Mouse (Mus musculus): Measurements from ENCODE around the gene Itgb5. TPM values are rescaled to one million over a fixed set of nuclear protein-coding genes. Genes with fewer than 3 reads are reported as not detected.

The Itgb5 gene
- polyA plus RNA-seq, 1 experiment from 2014 or later = 64.1 TPM

DNA sequence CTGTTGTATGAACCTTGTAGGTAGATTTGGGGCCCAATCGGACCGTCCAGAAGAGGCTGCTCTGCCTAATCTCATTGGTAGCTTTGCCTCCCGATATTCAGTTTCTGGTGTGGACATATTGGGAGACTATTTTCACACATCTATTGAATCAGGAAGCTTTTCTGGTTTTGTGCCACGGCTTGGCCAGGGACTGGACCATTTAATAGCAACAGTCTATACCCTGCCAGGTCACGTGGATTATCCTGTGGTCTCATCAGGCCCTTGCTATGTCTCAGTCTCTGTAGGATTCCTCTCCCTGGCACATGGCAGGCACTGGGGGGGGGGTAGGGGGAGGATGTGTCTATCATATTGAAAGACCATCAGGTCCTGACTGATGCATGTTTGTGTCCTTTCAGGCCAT lies 110.6 kb downstream of the Itgb5 start:
- Histone ChIP-seq H3K36me3 (replicated peaks) (peaks cover 30% of the 10 kb centered on the region), H3K27me3 (replicated peaks; ENCODE audit: low read depth, poor library complexity, severe bottlenecking) (no peaks in the 10 kb centered on the region), H3K9me3 (no peaks in the 10 kb centered on the region), H3K4me1 (peaks cover 83% of the 10 kb centered on the region), H3K4me3 (no peak overlapping the region), H3K27ac (replicated peaks) (peak overlapping the region; percentile 48)
- WGBS = 78% methylated on average over 5 of the region's 5 CpGs
- no peak for DNase-seq (ENCODE audit: low spot score)

DNA sequence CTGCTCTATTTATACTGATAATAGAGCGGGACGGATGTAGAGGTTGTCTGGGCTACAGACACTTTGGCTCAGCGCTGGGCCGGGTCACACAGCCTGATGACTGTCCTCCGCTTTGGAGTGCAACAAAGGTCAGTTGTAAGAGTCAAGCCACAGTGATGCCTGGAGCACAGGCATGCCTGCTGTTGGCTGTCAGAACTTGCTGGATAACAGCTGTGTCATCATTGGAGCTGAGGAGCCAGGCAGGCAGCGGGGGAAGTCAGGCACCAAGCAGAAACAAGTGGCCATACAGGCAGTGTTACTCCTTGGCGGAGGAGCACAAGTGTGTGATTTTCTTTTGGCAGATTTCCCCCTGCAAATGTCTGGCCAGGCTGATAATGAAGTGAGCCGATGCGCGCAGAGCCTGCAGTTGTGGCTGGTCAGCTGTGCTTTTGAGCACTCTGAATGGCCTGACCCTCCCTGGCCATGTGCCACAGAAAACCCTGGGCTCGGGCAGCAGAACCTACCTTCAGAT lies 111.9 kb downstream of the Itgb5 start:
- no peak overlapping the region for H3K4me3 ChIP-seq
- H3K27me3 ChIP-seq (replicated peaks; ENCODE audit: low read depth, poor library complexity, severe bottlenecking) = no peaks in the 10 kb centered on the region
- H3K27ac ChIP-seq (replicated peaks) = peak overlapping the region; percentile 84
- peak; percentile 53 for DNase-seq (ENCODE audit: low spot score)
- 37% methylated on average over 11 of the region's 11 CpGs for WGBS
- H3K4me1 ChIP-seq = peaks cover 95% of the 10 kb centered on the region
- H3K9me3 ChIP-seq = no peaks in the 10 kb centered on the region
- peaks cover 31% of the 10 kb centered on the region for H3K36me3 ChIP-seq (replicated peaks)

DNA sequence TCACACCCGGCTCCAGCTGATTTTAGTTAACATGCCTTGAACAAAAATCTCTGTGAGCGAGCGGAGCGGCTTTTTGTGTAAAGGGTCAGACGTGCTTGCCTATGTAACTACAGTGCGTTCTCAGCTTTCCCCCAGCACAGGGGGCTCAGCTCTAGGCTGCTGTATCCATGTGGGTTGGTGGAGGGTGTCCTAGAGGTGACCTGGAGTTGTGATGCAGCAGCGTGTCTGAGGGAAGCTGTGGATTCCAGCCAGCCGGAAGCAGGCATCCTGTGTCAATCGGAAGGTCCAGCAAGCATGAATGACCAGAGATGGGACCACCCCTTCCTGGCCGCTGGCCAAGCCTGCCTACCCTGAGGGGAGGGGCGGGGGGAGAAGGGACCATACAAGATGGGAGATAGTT lies 112.9 kb downstream of the Itgb5 start:
- Histone ChIP-seq H3K27ac (replicated peaks) (peak overlapping the region; percentile 84), H3K4me1 (peaks cover 100% of the 10 kb centered on the region)

DNA sequence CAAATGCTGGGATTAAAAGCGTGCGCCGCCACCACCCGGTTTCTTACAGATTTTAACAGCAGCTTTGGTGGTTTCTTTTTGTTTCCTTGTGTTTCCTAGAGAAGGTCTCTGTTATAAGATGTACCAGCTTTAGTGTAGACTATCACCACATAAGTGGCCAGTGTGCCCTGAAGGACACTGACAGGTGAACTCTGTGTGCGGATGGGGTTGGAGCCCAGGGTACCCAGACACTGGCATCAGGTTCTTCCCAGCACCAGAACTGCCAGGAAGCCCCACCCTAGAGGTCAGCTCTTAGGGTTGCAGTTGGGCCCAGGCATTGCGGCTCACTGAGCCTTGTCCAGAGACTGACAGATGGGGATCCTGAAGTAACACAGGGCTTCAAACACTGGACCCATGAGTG lies 113.9 kb downstream of the Itgb5 start:
- Histone ChIP-seq H3K9me3 (no peaks in the 10 kb centered on the region), H3K27me3 (replicated peaks; ENCODE audit: low read depth, poor library complexity, severe bottlenecking) (no peaks in the 10 kb centered on the region), H3K27ac (replicated peaks) (peak overlapping the region; percentile 31; the same call in 1 of the 2 replicates), H3K4me3 (no peak overlapping the region), H3K36me3 (replicated peaks) (peaks cover 38% of the 10 kb centered on the region), H3K4me1 (peaks cover 97% of the 10 kb centered on the region)
- WGBS = 94% methylated on average over 6 of the region's 6 CpGs
- no peak for DNase-seq (ENCODE audit: low spot score)

More for the DNA sequence above, 112.9 kb downstream of the Itgb5 start:
- DNase-seq (ENCODE audit: low spot score) = peak; percentile 70
- Histone ChIP-seq H3K36me3 (replicated peaks) (peaks cover 34% of the 10 kb centered on the region), H3K9me3 (no peaks in the 10 kb centered on the region), H3K27me3 (replicated peaks; ENCODE audit: low read depth, poor library complexity, severe bottlenecking) (no peaks in the 10 kb centered on the region), H3K4me3 (no peak overlapping the region)
- WGBS = 41% methylated on average over 11 of the region's 11 CpGs

GRCm38 (mm10) chr16:33944126-33944525 lies 114.7 kb downstream of the Itgb5 start:
- Histone ChIP-seq H3K27ac (replicated peaks) (peak overlapping the region; percentile 31; the same call in 1 of the 2 replicates), H3K4me1 (peaks cover 96% of the 10 kb centered on the region), H3K27me3 (replicated peaks; ENCODE audit: low read depth, poor library complexity, severe bottlenecking) (no peaks in the 10 kb centered on the region), H3K36me3 (replicated peaks) (peaks cover 45% of the 10 kb centered on the region), H3K4me3 (no peak overlapping the region), H3K9me3 (no peaks in the 10 kb centered on the region)
- WGBS = 79% methylated on average over 4 of the region's 4 CpGs
- no peak for DNase-seq (ENCODE audit: low spot score)

- Histone ChIP-seq H3K4me3 (no peak overlapping the region), H3K9me3 (no peaks in the 10 kb centered on the region), H3K4me1 (peaks cover 96% of the 10 kb centered on the region), H3K27ac (replicated peaks) (peak overlapping the region; percentile 83), H3K36me3 (replicated peaks) (peaks cover 52% of the 10 kb centered on the region), H3K27me3 (replicated peaks; ENCODE audit: low read depth, poor library complexity, severe bottlenecking) (no peaks in the 10 kb centered on the region)
- 32% methylated on average over 6 of the region's 6 CpGs for WGBS
- DNase-seq (ENCODE audit: low spot score) = peak; percentile 78
These were observed 115.3 kb downstream of the Itgb5 start for GRCm38 (mm10) chr16:33944772-33945171.

DNA sequence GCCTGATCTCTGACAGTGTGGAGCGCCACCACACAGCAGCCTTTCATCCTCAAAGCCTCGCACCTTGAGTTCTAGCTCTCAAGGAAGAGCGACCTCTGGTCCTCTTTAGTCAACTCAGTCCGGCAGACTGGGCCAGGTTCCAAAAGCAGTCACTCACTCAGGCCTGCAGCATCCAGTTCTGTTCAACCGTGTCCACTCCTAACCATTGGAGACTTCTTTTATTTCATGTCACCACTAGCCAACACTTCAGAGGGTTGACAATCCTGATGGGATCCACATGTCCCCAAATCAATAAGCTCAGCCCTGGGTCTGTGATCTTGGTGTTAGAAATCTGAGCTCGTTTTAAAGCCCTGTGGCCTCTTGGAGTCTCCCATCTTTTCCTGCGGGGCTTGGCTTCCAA lies 116.6 kb downstream of the Itgb5 start:
- 58% methylated on average over 7 of the region's 7 CpGs for WGBS
- Histone ChIP-seq H3K27ac (replicated peaks) (peak overlapping the region; percentile 83), H3K4me1 (peaks cover 90% of the 10 kb centered on the region), H3K4me3 (no peak overlapping the region), H3K36me3 (replicated peaks) (peaks cover 59% of the 10 kb centered on the region), H3K9me3 (no peaks in the 10 kb centered on the region), H3K27me3 (replicated peaks; ENCODE audit: low read depth, poor library complexity, severe bottlenecking) (no peaks in the 10 kb centered on the region)
- DNase-seq (ENCODE audit: low spot score) = no peak

DNA sequence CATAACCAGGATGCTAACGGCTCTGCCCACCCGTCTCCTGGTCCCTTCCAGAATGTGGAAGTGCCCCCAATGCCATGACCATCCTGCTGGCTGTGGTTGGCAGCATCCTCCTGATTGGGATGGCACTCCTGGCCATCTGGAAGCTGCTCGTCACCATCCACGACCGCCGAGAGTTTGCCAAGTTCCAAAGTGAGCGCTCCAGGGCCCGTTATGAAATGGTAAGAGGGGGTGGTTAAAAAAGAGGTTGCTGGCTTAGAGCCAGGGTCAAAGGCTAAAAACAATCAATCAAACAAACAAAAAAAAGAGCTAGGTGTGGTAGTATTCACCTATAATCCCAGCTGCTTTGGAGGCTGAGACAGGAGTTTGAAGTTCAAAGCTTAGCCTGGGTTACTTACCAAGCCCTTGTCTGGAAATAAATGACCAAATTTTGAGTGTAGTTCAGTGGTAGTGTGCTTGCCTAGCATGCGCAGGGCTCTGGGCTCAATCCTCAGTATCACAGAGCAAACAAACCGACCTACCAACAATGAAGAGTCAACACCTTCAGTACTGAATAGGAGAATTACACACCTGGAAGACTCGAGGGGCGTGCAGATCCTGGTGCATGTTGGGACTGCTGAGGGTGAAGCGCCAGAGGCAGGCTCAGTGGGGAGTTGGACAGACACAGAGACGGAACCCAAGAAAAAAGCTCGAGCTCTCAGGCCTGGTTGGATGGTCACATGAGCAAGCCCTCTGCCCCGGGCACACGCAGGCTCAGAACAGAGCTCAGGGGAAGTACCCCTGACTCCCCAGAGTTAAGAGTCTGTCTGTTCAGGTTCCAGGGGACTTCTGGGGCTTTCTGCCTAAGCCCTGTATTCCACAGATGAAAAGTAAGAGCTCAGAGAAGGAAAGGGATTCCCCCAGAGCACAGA lies 118.5 kb downstream of the Itgb5 start:
- WGBS = 87% methylated on average over 17 of the region's 17 CpGs
- Histone ChIP-seq H3K9me3 (no peaks in the 10 kb centered on the region), H3K36me3 (replicated peaks) (peaks cover 62% of the 10 kb centered on the region), H3K4me3 (no peak overlapping the region), H3K4me1 (peaks cover 71% of the 10 kb centered on the region), H3K27me3 (replicated peaks; ENCODE audit: low read depth, poor library complexity, severe bottlenecking) (no peaks in the 10 kb centered on the region), H3K27ac (replicated peaks) (peak overlapping the region; percentile 52; the same call in 1 of the 2 replicates)
- no peak for DNase-seq (ENCODE audit: low spot score)

DNA sequence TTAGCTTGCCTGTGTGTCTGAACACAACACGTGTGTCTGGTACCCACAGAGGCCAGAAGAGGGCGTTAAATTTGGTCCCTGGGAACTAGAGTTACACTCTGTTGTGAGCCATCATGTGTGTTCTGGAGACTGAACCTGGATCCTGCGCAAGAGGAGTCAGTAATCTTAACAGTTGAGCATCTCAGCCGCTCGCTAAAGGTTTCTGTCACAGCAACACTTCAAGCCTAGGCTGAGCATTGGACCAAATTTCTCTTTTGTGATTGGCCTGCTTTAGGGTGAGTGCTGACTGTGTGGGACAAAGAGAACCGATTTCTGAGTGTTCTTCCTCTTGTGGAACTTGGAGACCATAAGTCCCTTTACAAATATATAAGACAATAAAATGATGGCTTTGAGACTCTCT lies 120.9 kb downstream of the Itgb5 start:
- Histone ChIP-seq H3K4me1 (peaks cover 46% of the 10 kb centered on the region), H3K36me3 (replicated peaks) (peaks cover 84% of the 10 kb centered on the region), H3K9me3 (no peaks in the 10 kb centered on the region), H3K4me3 (no peak overlapping the region), H3K27me3 (replicated peaks; ENCODE audit: low read depth, poor library complexity, severe bottlenecking) (no peaks in the 10 kb centered on the region), H3K27ac (replicated peaks) (no peak overlapping the region)
- DNase-seq (ENCODE audit: low spot score) = no peak
- 82% methylated on average over 6 of the region's 6 CpGs for WGBS

GRCm38 (mm10) chr16:33950830-33951229 lies 121.4 kb downstream of the Itgb5 start:
- Histone ChIP-seq H3K9me3 (no peaks in the 10 kb centered on the region), H3K27me3 (replicated peaks; ENCODE audit: low read depth, poor library complexity, severe bottlenecking) (no peaks in the 10 kb centered on the region), H3K27ac (replicated peaks) (no peak overlapping the region), H3K36me3 (replicated peaks) (peaks cover 86% of the 10 kb centered on the region), H3K4me1 (peaks cover 42% of the 10 kb centered on the region), H3K4me3 (no peak overlapping the region)
- 31% methylated on average over 4 of the region's 4 CpGs for WGBS
- peak; percentile 83 for DNase-seq (ENCODE audit: low spot score)

DNA sequence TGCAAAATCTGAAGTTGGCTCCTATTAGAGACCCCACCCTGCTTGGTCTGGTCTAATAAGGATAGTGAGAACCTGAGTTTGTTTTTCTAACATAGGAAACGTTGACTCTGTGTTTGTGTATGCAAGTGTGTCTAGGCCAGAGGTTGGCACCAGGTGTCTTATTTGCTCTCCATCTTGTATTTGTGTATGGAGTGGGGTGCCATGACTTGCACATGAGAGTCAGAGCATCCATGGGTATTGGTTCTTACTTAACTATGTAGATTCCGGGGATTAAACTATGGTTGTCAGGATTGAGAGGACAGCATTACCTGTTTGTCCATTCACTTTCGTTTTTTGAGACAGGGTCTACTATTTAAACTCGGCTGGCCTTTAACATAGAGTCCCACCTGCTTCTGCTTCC lies 123.5 kb downstream of the Itgb5 start:
- Histone ChIP-seq H3K4me3 (no peak overlapping the region), H3K4me1 (peaks cover 22% of the 10 kb centered on the region), H3K9me3 (no peaks in the 10 kb centered on the region), H3K27ac (replicated peaks) (no peak overlapping the region), H3K27me3 (replicated peaks; ENCODE audit: low read depth, poor library complexity, severe bottlenecking) (no peaks in the 10 kb centered on the region), H3K36me3 (replicated peaks) (peaks cover 86% of the 10 kb centered on the region)
- DNase-seq (ENCODE audit: low spot score) = no peak
- 78% methylated on average over 4 of the region's 4 CpGs for WGBS

- Histone ChIP-seq H3K36me3 (replicated peaks) (peaks cover 86% of the 10 kb centered on the region), H3K4me3 (no peak overlapping the region), H3K27me3 (replicated peaks; ENCODE audit: low read depth, poor library complexity, severe bottlenecking) (no peaks in the 10 kb centered on the region), H3K9me3 (no peaks in the 10 kb centered on the region), H3K4me1 (peaks cover 6% of the 10 kb centered on the region), H3K27ac (replicated peaks) (no peak overlapping the region)
- 100% methylated on average over 1 of the region's 1 CpGs for WGBS
- DNase-seq (ENCODE audit: low spot score) = no peak
These were observed 125.3 kb downstream of the Itgb5 start for GRCm38 (mm10) chr16:33954793-33955192.

DNA sequence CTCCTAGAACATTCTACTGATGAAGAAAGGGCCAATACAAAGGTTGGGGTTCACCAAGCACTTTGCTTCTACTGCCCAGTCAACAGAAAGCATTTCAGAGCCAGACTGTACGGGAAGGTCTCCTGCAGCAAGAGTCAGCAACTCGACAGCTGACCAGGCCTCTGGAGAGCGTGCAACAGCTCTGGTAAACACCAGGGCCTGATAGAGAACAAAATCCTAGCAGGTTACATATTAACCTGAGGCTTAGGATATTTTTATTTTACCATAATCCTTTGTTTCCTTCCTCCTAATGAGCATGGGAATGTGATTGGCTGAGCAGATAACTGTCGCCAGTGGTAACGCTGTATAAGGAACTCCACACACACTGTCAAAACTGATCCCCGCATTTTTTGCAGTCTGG lies 134.0 kb downstream of the Itgb5 start:
- Histone ChIP-seq H3K4me3 (no peak overlapping the region), H3K27me3 (replicated peaks; ENCODE audit: low read depth, poor library complexity, severe bottlenecking) (no peaks in the 10 kb centered on the region), H3K4me1 (peaks cover 28% of the 10 kb centered on the region), H3K36me3 (replicated peaks) (peaks cover 59% of the 10 kb centered on the region), H3K9me3 (no peaks in the 10 kb centered on the region), H3K27ac (replicated peaks) (no peak overlapping the region)
- DNase-seq (ENCODE audit: low spot score) = no peak
- 92% methylated on average over 6 of the region's 6 CpGs for WGBS
